Mouse (Mus musculus) forebrain, embryonic 12.5 days (tissue): ENCODE measurements around the gene Lrmp. TPM values are rescaled to one million over a fixed set of nuclear protein-coding genes. Genes with fewer than 3 reads are reported as not detected.
"Not testable (repeated sequence)": the region's sequence is repeated elsewhere in the genome, so short reads cannot be mapped to it uniquely, and the experiment has no call there.

ENCODE experiments used
- ATAC-seq: fragments of 200-750 bp; cut with Nextera tagmentation; 2 replicates; pipeline ENCODE4 v1.8.0; 2017; ENCODE audit warnings: moderate TSS enrichment; ENCODE audit not compliant: low FRiP score
- H3K27ac ChIP-seq: fragments of 300-500 bp; sonication (generic); 2 replicates; pipeline ENCODE4 v1.5.1; 2016; ENCODE audit warnings: mild to moderate bottlenecking
- H3K27me3 ChIP-seq: fragments of 300-500 bp; sonication (generic); 2 replicates; pipeline ENCODE4 v1.6.1; 2016; ENCODE audit warnings: mild to moderate bottlenecking
- H3K36me3 ChIP-seq: fragments of 300-500 bp; sonication (generic); replicated peaks from 2 replicates; pipeline ENCODE4 v1.6.1; 2016; ENCODE audit warnings: mild to moderate bottlenecking
- H3K4me1 ChIP-seq: fragments of 300-500 bp; sonication (generic); 2 replicates; pipeline ENCODE4 v1.6.1; 2016
- H3K4me2 ChIP-seq: fragments of 300-500 bp; sonication (generic); 2 replicates; pipeline ENCODE4 v1.6.1; 2016; ENCODE audit warnings: mild to moderate bottlenecking, moderate library complexity
- H3K4me3 ChIP-seq: fragments of 300-500 bp; sonication (generic); replicated peaks from 2 replicates; pipeline ENCODE4 v1.5.1; 2016; ENCODE audit warnings: mild to moderate bottlenecking
- H3K9ac ChIP-seq: fragments of 300-500 bp; sonication (generic); 2 replicates; pipeline ENCODE4 v1.6.1; 2016; ENCODE audit warnings: mild to moderate bottlenecking
- H3K9me3 ChIP-seq: fragments of 300-500 bp; sonication (generic); 2 replicates; pipeline ENCODE4 v1.6.1; 2016
- WGBS: fragments of 180-500 bp; shearing (Covaris S2); methylation state at CpG from one replicate; pipeline ENCODE4 v1.1.7; 2016; 5-methylcytosine and 5-hydroxymethylcytosine counted together
- polyA plus RNA-seq: library from polyadenylated mRNA; unstranded; fragments of >200 nt; fragmentation: Nextera tagmentation; extraction: Ambion mirVana; gene quantifications from 2 replicates; pipeline ENCODE4 v1.2.1, GENCODE M21; 2016

The Lrmp gene
- polyA plus RNA-seq, 1 experiment from 2014 or later, result 1.0 TPM

- Histone ChIP-seq H3K27me3 (no peaks in the 10 kb centered on the region), H3K36me3 (no peaks in the 10 kb centered on the region), H3K4me1 (no peaks in the 10 kb centered on the region), H3K27ac (no peak overlapping the region), H3K9me3 (no peaks in the 10 kb centered on the region), H3K4me2 (no peak overlapping the region), H3K4me3 (no peak overlapping the region), H3K9ac (no peak overlapping the region)
- WGBS, result 90% methylated on average over 8 of the region's 8 CpGs
- ATAC-seq, result no peak
Observed at GRCm38 (mm10) chr6:145084343-145085117, 30.9 kb upstream of the Lrmp start.

- no peak overlapping the region for H3K4me3 ChIP-seq
- H3K27me3 ChIP-seq, result no peaks in the 10 kb centered on the region
- no peaks in the 10 kb centered on the region for H3K4me1 ChIP-seq
- H3K27ac ChIP-seq, result no peak overlapping the region
- WGBS, result 49% methylated on average over 4 of the region's 4 CpGs
- H3K36me3 ChIP-seq, result no peaks in the 10 kb centered on the region
- no peak overlapping the region for H3K9ac ChIP-seq
- no peaks in the 10 kb centered on the region for H3K9me3 ChIP-seq
- no peak overlapping the region for H3K4me2 ChIP-seq
- ATAC-seq, result no peak
Observed at GRCm38 (mm10) chr6:145088451-145089113, 26.9 kb upstream of the Lrmp start.

GRCm38 (mm10) chr6:145089373-145089772, 26.1 kb upstream of the Lrmp start:
- 86% methylated on average over 4 of the region's 4 CpGs for WGBS
- Histone ChIP-seq H3K36me3 (no peaks in the 10 kb centered on the region), H3K9ac (no peak overlapping the region), H3K4me1 (no peaks in the 10 kb centered on the region), H3K9me3 (no peaks in the 10 kb centered on the region), H3K27me3 (no peaks in the 10 kb centered on the region), H3K27ac (no peak overlapping the region), H3K4me2 (no peak overlapping the region), H3K4me3 (no peak overlapping the region)
- no peak for ATAC-seq

GRCm38 (mm10) chr6:145090201-145090863, 25.1 kb upstream of the Lrmp start:
- Histone ChIP-seq H3K9ac (no peak overlapping the region), H3K9me3 (no peaks in the 10 kb centered on the region)
- WGBS, result 81% methylated on average over 6 of the region's 6 CpGs

GRCm38 (mm10) chr6:145090928-145091327, 24.5 kb upstream of the Lrmp start:
- ATAC-seq, result no peak
- 81% methylated on average over 5 of the region's 5 CpGs for WGBS
- no peaks in the 10 kb centered on the region for H3K4me1 ChIP-seq

More at GRCm38 (mm10) chr6:145090201-145090863, 25.1 kb upstream of the Lrmp start:
- Histone ChIP-seq H3K4me2 (no peak overlapping the region), H3K36me3 (no peaks in the 10 kb centered on the region), H3K4me1 (no peaks in the 10 kb centered on the region), H3K27me3 (no peaks in the 10 kb centered on the region), H3K4me3 (no peak overlapping the region), H3K27ac (no peak overlapping the region)
- ATAC-seq, result no peak

GRCm38 (mm10) chr6:145091998-145092397, 23.5 kb upstream of the Lrmp start:
- Histone ChIP-seq H3K4me1 (no peaks in the 10 kb centered on the region), H3K4me2 (no peak overlapping the region), H3K9ac (no peak overlapping the region), H3K9me3 (no peaks in the 10 kb centered on the region), H3K36me3 (no peaks in the 10 kb centered on the region), H3K4me3 (no peak overlapping the region), H3K27ac (no peak overlapping the region), H3K27me3 (no peaks in the 10 kb centered on the region)
- 85% methylated on average over 7 of the region's 7 CpGs for WGBS
- ATAC-seq, result no peak

More at GRCm38 (mm10) chr6:145090928-145091327, 24.5 kb upstream of the Lrmp start:
- H3K27ac ChIP-seq, result no peak overlapping the region
- H3K4me3 ChIP-seq, result no peak overlapping the region
- no peak overlapping the region for H3K4me2 ChIP-seq
- no peak overlapping the region for H3K9ac ChIP-seq
- no peaks in the 10 kb centered on the region for H3K36me3 ChIP-seq
- no peaks in the 10 kb centered on the region for H3K27me3 ChIP-seq
- no peaks in the 10 kb centered on the region for H3K9me3 ChIP-seq

- H3K36me3 ChIP-seq, ATAC-seq: not testable (repeated sequence)
- 62% methylated on average over 7 of the region's 7 CpGs for WGBS
Observed at GRCm38 (mm10) chr6:145093038-145093622, 22.3 kb upstream of the Lrmp start.

GRCm38 (mm10) chr6:145094431-145094830, 21.0 kb upstream of the Lrmp start:
- no peaks in the 10 kb centered on the region for H3K9me3 ChIP-seq
- no peak for ATAC-seq
- WGBS, result 77% methylated on average over 4 of the region's 4 CpGs
- H3K36me3 ChIP-seq, result no peaks in the 10 kb centered on the region
- H3K4me2 ChIP-seq, result no peak overlapping the region
- H3K9ac ChIP-seq, result no peak overlapping the region
- no peak overlapping the region for H3K4me3 ChIP-seq
- no peaks in the 10 kb centered on the region for H3K27me3 ChIP-seq
- H3K4me1 ChIP-seq, result no peaks in the 10 kb centered on the region
- H3K27ac ChIP-seq, result no peak overlapping the region

More at GRCm38 (mm10) chr6:145093038-145093622, 22.3 kb upstream of the Lrmp start:
- not testable (repeated sequence) for H3K27ac ChIP-seq, H3K9ac ChIP-seq, H3K4me1 ChIP-seq, H3K4me2 ChIP-seq, H3K9me3 ChIP-seq, H3K4me3 ChIP-seq, H3K27me3 ChIP-seq

GRCm38 (mm10) chr6:145100923-145101322, 14.5 kb upstream of the Lrmp start:
- H3K36me3 ChIP-seq, result no peaks in the 10 kb centered on the region
- H3K4me1 ChIP-seq, result no peaks in the 10 kb centered on the region
- no peak overlapping the region for H3K4me2 ChIP-seq
- no peak overlapping the region for H3K27ac ChIP-seq
- H3K9me3 ChIP-seq, result no peaks in the 10 kb centered on the region
- 78% methylated on average over 9 of the region's 9 CpGs for WGBS
- H3K27me3 ChIP-seq, result no peaks in the 10 kb centered on the region
- H3K4me3 ChIP-seq, result no peak overlapping the region
- ATAC-seq, result no peak
- H3K9ac ChIP-seq, result no peak overlapping the region

- ATAC-seq, result no peak
- 87% methylated on average over 10 of the region's 10 CpGs for WGBS
- Histone ChIP-seq H3K27me3 (no peaks in the 10 kb centered on the region), H3K9ac (no peak overlapping the region), H3K4me3 (no peak overlapping the region), H3K4me1 (no peaks in the 10 kb centered on the region), H3K36me3 (no peaks in the 10 kb centered on the region), H3K4me2 (no peak overlapping the region), H3K9me3 (no peaks in the 10 kb centered on the region), H3K27ac (no peak overlapping the region)
Observed at GRCm38 (mm10) chr6:145104241-145104939, 11.1 kb upstream of the Lrmp start.

- Histone ChIP-seq H3K27me3 (no peaks in the 10 kb centered on the region), H3K9ac (no peak overlapping the region), H3K9me3 (0 out of 2 replicates have a peak, but pooled peaks cover 4% of the 10 kb centered on the region), H3K4me1 (no peaks in the 10 kb centered on the region), H3K27ac (no peak overlapping the region), H3K36me3 (no peaks in the 10 kb centered on the region), H3K4me3 (no peak overlapping the region), H3K4me2 (no peak overlapping the region)
- 90% methylated on average over 10 of the region's 10 CpGs for WGBS
- ATAC-seq, result no peak
Observed at GRCm38 (mm10) chr6:145105439-145105838, 10.0 kb upstream of the Lrmp start.
